In the genomic region with DNA sequence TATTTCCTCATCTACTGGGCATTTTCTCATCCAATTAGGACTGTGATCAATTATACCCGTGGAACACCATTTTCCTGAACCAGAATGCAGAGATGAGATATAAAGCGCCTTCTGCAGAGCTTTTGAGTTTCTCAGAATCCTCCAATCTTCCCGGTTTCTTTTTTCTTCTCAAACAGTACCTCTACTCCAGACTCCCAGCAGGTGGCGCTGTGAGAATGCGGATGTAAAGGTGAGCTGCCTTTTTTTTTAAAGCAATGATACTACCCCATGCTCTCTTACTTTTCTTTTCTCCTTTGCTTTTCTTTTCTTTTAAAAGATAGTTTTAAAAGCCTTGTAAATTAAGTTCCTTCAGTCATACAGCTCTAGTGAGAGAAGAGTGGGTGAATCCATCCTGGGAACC, we compare ENCODE assay signal across 10 mouse cellular contexts.
A peak's percentile ranks its signal among the peaks of the same experiment; 100 is the strongest.
DNase-seq lines count a peak whose midpoint lies in the region; ATAC-seq and TF ChIP-seq lines count a peak whose summit lies in the region.
"Had no signal": no experiment of that assay in that cellular context is flagged by ENCODE, and none has a peak within 500 bp of the region (broad histone marks: within the 10 kb centered on the region; RNA-seq: fewer than 3 reads in every experiment).

No protein-coding gene starts in this region.

- H3K4me1 ChIP-seq in forebrain, embryonic 11.5 days (replicated peaks; ENCODE audit: control insufficient read depth, insufficient read depth, low read length): peaks cover 2% of the 10 kb centered on the region; the same call in 1 of the 2 replicates
- no peaks in the 10 kb centered on the region for H3K4me1 ChIP-seq in hindbrain, postnatal 0 days (ENCODE audit: insufficient read depth, low read length)
- H3K4me1 ChIP-seq: liver, embryonic 15.5 days had no signal

- peak; percentile 40 for DNase-seq in heart, adult 8-10 months (ENCODE audit: low spot score)
- no peak for DNase-seq in heart, postnatal 25 days (ENCODE audit: low spot score)
- DNase-seq in brain, embryonic 14.5 days (ENCODE audit: low read depth): peak; percentile 90
- peak; percentile 81 for DNase-seq in forebrain, embryonic 11.5 days (ENCODE audit: low spot score)
- peak; percentile 91 for DNase-seq in hindbrain, postnatal 0 days (ENCODE audit: low spot score)
- DNase-seq in left cerebral cortex, postnatal 25 days (ENCODE audit: low spot score in 2 of 2): peak; percentile 82 to 90
- peak; percentile 24 to 46 for DNase-seq in urinary bladder, adult 18-20 months (ENCODE audit: low spot score in 2 of 2)

- no peak overlapping the region for H3K4me2 ChIP-seq in forebrain, embryonic 11.5 days (ENCODE audit: low read depth, low read length, severe bottlenecking)
- H3K4me2 ChIP-seq in hindbrain, postnatal 0 days (ENCODE audit: low read depth, low read length): no peak overlapping the region
- peak overlapping the region; percentile 12 for H3K4me2 ChIP-seq in myocyte (ENCODE audit: low read depth)
- H3K4me2 ChIP-seq: liver, embryonic 15.5 days had no signal

- H3K4me3 ChIP-seq in forebrain, embryonic 11.5 days (ENCODE audit: low read depth, low read length): no peak overlapping the region
- H3K4me3 ChIP-seq in hindbrain, postnatal 0 days (ENCODE audit: low read length): no peak overlapping the region
- no peak overlapping the region for H3K4me3 ChIP-seq in myocyte
- H3K4me3 ChIP-seq: liver, embryonic 15.5 days had no signal

- H3K9ac ChIP-seq in forebrain, embryonic 11.5 days (ENCODE audit: low read length): no peak overlapping the region
- no peak overlapping the region for H3K9ac ChIP-seq in hindbrain, postnatal 0 days (replicated peaks; ENCODE audit: low read length)
- H3K9ac ChIP-seq: liver, embryonic 15.5 days had no signal

- no peaks in the 10 kb centered on the region for H3K36me3 ChIP-seq in forebrain, embryonic 11.5 days (ENCODE audit: control insufficient read depth, insufficient read depth, low read length)
- no peaks in the 10 kb centered on the region for H3K36me3 ChIP-seq in hindbrain, postnatal 0 days (ENCODE audit: insufficient read depth, low read length)
- H3K36me3 ChIP-seq in myocyte (ENCODE audit: control insufficient read depth, insufficient read depth): no peaks in the 10 kb centered on the region
- H3K36me3 ChIP-seq: G1E; liver, embryonic 15.5 days had no signal

- no peaks in the 10 kb centered on the region for H3K27me3 ChIP-seq in forebrain, embryonic 11.5 days (ENCODE audit: control insufficient read depth, insufficient read depth, low read length)
- no peaks in the 10 kb centered on the region for H3K27me3 ChIP-seq in hindbrain, postnatal 0 days (ENCODE audit: insufficient read depth, low read length)
- peaks cover 10% of the 10 kb centered on the region for H3K27me3 ChIP-seq in myocyte (ENCODE audit: control insufficient read depth, insufficient read depth, insufficient read length)
- H3K27me3 ChIP-seq: liver, embryonic 15.5 days had no signal

- TF ChIP-seq CTCF in brain, embryonic 14.5 days (IDR thresholded peaks at IDR 0.05; ENCODE audit: borderline replicate concordance, extremely low read depth, insufficient read depth, insufficient read length): peak; percentile 81; the same call in 1 of the 2 replicates
- peak; percentile 81 for TF ChIP-seq CTCF in hindbrain, postnatal 0 days (IDR thresholded peaks at IDR 0.05; ENCODE audit: low read depth)

- no peak overlapping the region for H3ac ChIP-seq in myocyte (ENCODE audit: control insufficient read depth, insufficient read length)

- H3K9me3 ChIP-seq in forebrain, embryonic 11.5 days (ENCODE audit: control insufficient read depth, low read length): no peaks in the 10 kb centered on the region
- 0 out of 2 replicates have a peak, but pooled peaks cover under 1% of the 10 kb centered on the region for H3K9me3 ChIP-seq in hindbrain, postnatal 0 days (ENCODE audit: low read length)
- H3K9me3 ChIP-seq: liver, embryonic 15.5 days had no signal

- TF ChIP-seq POLR2A in brain, embryonic 14.5 days (IDR thresholded peaks at IDR 0.05; ENCODE audit: borderline replicate concordance, extremely low read depth, insufficient read depth, insufficient read length, poor library complexity, severe bottlenecking): no peak
- no peak for TF ChIP-seq POLR2A in myocyte (IDR thresholded peaks at IDR 0.05; ENCODE audit: insufficient read length, low read depth)

- WGBS in forebrain, embryonic 11.5 days: 8% methylated on average over 5 of the region's 5 CpGs
- WGBS in hindbrain, postnatal 0 days: 9% methylated on average over 5 of the region's 5 CpGs

- H3K27ac ChIP-seq in forebrain, embryonic 11.5 days (ENCODE audit: low read depth, low read length): no peak overlapping the region
- no peak overlapping the region for H3K27ac ChIP-seq in hindbrain, postnatal 0 days
- H3K27ac ChIP-seq: liver, embryonic 15.5 days had no signal

- H3K79me2 ChIP-seq in myocyte (ENCODE audit: control insufficient read depth, insufficient read depth): no peaks in the 10 kb centered on the region

- intact Hi-C loops in heart, postnatal 25 days (cut with DNase I): loop anchor here (1.0 kb wide), 1 partner anchor 459 kb away; no protein-coding TSS in a partner anchor
- intact Hi-C loops in left cerebral cortex, postnatal 25 days (cut with DNase I): loop anchor here (2.0 to 5.0 kb wide), 2 partner anchors 217 to 459 kb away; no protein-coding TSS in a partner anchor

- ATAC-seq in forebrain, embryonic 11.5 days (replicated peaks; ENCODE audit: low FRiP score): no peak
- peak; percentile 2; the same call in 1 of the 2 replicates for ATAC-seq in hindbrain, postnatal 0 days

TF ChIP-seq in myocyte, 11 proteins besides CTCF, POLR2A, EP300 and RAD21:
- TF ChIP-seq POLR2AphosphoS2 (IDR thresholded peaks at IDR 0.05; ENCODE audit: insufficient read length, low read depth) (no peak), REST (IDR thresholded peaks at IDR 0.05; ENCODE audit: insufficient read depth, insufficient read length) (no peak), SRF (IDR thresholded peaks at IDR 0.05; ENCODE audit: control insufficient read depth, insufficient read length, low read depth) (no peak), CEBPB (IDR thresholded peaks at IDR 0.05; ENCODE audit: insufficient read depth, poor library complexity, severe bottlenecking) (no peak), MYOG (IDR thresholded peaks at IDR 0.05; ENCODE audit: control insufficient read depth in 1 of 3, insufficient read depth in 1 of 3, insufficient read length in 2 of 3, low read depth in 2 of 3) (no peak), TCF12 (IDR thresholded peaks at IDR 0.05; ENCODE audit: insufficient read depth, poor library complexity, severe bottlenecking) (no peak), MYOD1 (IDR thresholded peaks at IDR 0.05; ENCODE audit: control insufficient read depth in 1 of 3, insufficient read length in 2 of 3, low read depth in 2 of 3) (no peak), TCF3 (IDR thresholded peaks at IDR 0.05; ENCODE audit: insufficient read length, low read depth) (no peak), MAX (IDR thresholded peaks at IDR 0.05; ENCODE audit: low read depth) (no peak), USF1 (IDR thresholded peaks at IDR 0.05; ENCODE audit: low read depth) (no peak), E2F4 (IDR thresholded peaks at IDR 0.05; ENCODE audit: insufficient read depth) (no peak)
